Mouse (Mus musculus): Measurements from ENCODE around the gene Ddo.

- TF ChIP-seq TAL1 (conservative IDR thresholded peaks at IDR 0.05; ENCODE audit: low read depth, low read length): no peak
- TF ChIP-seq CTCF (IDR thresholded peaks at IDR 0.05; ENCODE audit: low read depth, low read length): no peak
- no peak for TF ChIP-seq GATA1 (IDR thresholded peaks at IDR 0.05; ENCODE audit: borderline replicate concordance, low read length)
- no peak for TF ChIP-seq POLR2AphosphoS5 (IDR thresholded peaks at IDR 0.05; ENCODE audit: insufficient replicate concordance, low read depth, low read length)
Measured at GRCm38 (mm10) chr10:40730200-40730599, 100.4 kb downstream of the Ddo start.

Data from G1E (cell line).